Mouse (Mus musculus) megakaryocyte, embryonic 14.5 days (primary cell): ENCODE results near the gene Kif5a. TPM values are rescaled to one million over a fixed set of nuclear protein-coding genes. Genes with fewer than 3 reads are reported as not detected.

Experiments used
- H3K27me3 ChIP-seq: replicated peaks from 2 replicates; pipeline ENCODE3; 2012; ENCODE audit warnings: inconsistent platforms
- H3K36me3 ChIP-seq: replicated peaks from 2 replicates; pipeline ENCODE3; 2012; ENCODE audit warnings: low read length, inconsistent platforms, mixed read lengths
- H3K4me1 ChIP-seq: 2 replicates; pipeline ENCODE4 v1.6.1; 2012; ENCODE audit warnings: inconsistent platforms
- H3K4me3 ChIP-seq: replicated peaks from 2 replicates; pipeline ENCODE3; 2012; ENCODE audit warnings: moderate library complexity, mild to moderate bottlenecking, inconsistent platforms
- H3K9me3 ChIP-seq: 2 replicates; pipeline ENCODE4 v1.6.1; 2012; ENCODE audit warnings: inconsistent platforms
- FLI1 ChIP-seq: IDR thresholded peaks from 2 replicates; pipeline ENCODE4 v1.6.1; 2012; ENCODE audit warnings: low read length, inconsistent platforms, mixed read lengths
- GATA1 ChIP-seq: IDR thresholded peaks from 3 replicates; pipeline ENCODE4 v1.6.1; 2012; ENCODE audit warnings: mixed read lengths, low read length, inconsistent platforms, borderline replicate concordance
- polyA plus RNA-seq: library from polyadenylated mRNA; stranded (reverse); fragments of >175 nt; gene quantifications from 2 replicates; pipeline ENCODE4 v1.2.3, GENCODE M21; 2012; ENCODE audit warnings: low replicate concordance; ENCODE audit not compliant: insufficient read depth

Gene Kif5a
- polyA plus RNA-seq, 1 experiment: 6.6 TPM

GRCm38 (mm10) chr10:127179871-127180694 is 83.1 kb downstream of the Kif5a start, which contains the start of gene Slc26a10:
Slc26a10 (minus strand) TSS chr10:127180645.
- H3K9me3 ChIP-seq: no peaks in the 10 kb centered on the region
- TF ChIP-seq FLI1 (no peak), GATA1 (no peak)
- H3K4me1 ChIP-seq: peaks cover 67% of the 10 kb centered on the region
- no peaks in the 10 kb centered on the region for H3K36me3 ChIP-seq
- H3K4me3 ChIP-seq: peak within 1 kb of the TSS; percentile 80
- H3K27me3 ChIP-seq: peaks cover 93% of the 10 kb centered on the region

DNA sequence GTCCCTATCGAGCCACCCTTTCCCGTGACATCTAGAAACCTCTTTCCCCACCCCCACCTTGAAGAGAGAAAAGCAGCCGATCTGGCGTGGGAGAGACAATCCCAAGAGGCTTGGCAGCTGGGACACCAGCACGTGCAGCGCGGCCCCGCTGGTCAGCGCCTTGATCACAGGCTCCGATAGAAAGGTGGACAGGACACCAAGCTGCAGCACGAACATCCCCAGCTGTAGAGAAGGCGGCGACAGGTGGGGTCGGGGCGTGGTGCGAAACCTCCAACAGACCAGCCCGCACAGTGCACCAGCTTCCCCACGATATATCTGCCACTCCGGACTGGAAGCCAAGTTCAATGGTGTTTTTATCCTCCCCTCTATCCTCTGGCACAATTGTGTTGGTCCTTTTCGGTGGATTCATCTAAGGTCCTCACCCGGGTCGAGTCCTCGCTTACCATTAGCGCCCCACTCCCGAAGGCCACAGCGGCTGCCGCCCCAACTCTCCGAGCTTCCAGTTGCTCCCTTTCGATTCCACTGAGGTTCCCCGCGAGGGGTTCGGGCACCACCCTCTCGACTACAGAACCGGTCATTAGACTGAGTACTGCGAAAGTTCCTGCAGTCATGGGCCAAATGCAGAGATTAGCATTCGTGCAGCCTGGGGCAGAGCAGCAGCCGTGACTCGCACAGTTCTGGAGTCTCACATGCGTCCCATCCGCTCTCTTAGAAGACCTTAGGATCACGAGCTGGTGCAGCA is 84.7 kb downstream of the Kif5a start:
- TF ChIP-seq GATA1: no peak
- H3K4me3 ChIP-seq: peak overlapping the region; percentile 92
- peaks cover 60% of the 10 kb centered on the region for H3K4me1 ChIP-seq
- peaks cover 86% of the 10 kb centered on the region for H3K27me3 ChIP-seq
- H3K9me3 ChIP-seq: no peaks in the 10 kb centered on the region
- H3K36me3 ChIP-seq: peaks cover 6% of the 10 kb centered on the region

DNA sequence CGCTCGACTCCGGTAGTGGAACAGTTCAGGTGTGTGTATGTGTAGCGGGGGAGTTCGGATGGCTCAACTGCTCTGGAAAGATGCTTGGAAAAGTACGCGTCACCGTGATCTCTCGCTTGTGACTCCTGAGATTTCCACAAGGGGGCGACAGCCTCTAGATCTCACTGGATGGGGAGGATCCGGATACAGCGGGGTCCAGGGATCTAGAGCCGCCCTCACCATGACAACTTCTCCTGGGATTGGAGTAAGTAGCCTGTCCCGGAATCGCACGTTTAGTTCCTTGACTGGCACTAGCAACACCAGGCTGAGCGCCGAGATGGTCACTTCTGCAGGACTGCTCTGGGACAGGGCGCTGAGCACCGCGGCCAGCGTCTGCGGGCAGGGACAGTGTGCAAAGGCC is 85.4 kb downstream of the Kif5a start:
- Histone ChIP-seq H3K9me3 (no peaks in the 10 kb centered on the region), H3K4me3 (peak overlapping the region; percentile 92), H3K36me3 (peaks cover 13% of the 10 kb centered on the region), H3K4me1 (peaks cover 56% of the 10 kb centered on the region), H3K27me3 (peaks cover 81% of the 10 kb centered on the region)
- TF ChIP-seq GATA1 (no peak), FLI1 (no peak)

DNA sequence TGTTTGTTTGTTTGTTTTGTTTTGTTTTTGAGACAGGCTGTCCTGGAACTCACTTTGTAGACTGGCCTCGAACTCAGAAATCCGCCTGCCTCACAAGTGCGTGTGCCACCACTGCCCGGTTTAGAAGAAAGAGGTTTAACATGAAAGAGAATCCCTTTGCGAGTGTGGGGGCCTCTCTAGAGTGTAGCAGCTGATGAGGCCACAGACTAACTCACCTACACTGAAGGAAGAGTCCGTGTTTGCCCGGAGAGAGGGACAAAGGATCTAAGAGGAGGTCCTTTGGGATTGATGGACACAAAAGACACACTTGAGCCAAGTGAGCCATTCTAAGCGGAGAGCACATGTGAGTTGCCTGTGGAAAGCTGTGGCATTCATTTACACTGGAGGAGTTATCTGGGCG is 85.9 kb downstream of the Kif5a start:
- H3K4me3 ChIP-seq: peak overlapping the region; percentile 92
- H3K9me3 ChIP-seq: no peaks in the 10 kb centered on the region
- H3K27me3 ChIP-seq: peaks cover 76% of the 10 kb centered on the region
- H3K36me3 ChIP-seq: peaks cover 16% of the 10 kb centered on the region
- H3K4me1 ChIP-seq: peaks cover 56% of the 10 kb centered on the region
- no peak for TF ChIP-seq GATA1
- no peak for TF ChIP-seq FLI1

GRCm38 (mm10) chr10:127176756-127177155 is 86.4 kb downstream of the Kif5a start:
- peaks cover 71% of the 10 kb centered on the region for H3K27me3 ChIP-seq
- H3K4me3 ChIP-seq: peak overlapping the region; percentile 81

DNA sequence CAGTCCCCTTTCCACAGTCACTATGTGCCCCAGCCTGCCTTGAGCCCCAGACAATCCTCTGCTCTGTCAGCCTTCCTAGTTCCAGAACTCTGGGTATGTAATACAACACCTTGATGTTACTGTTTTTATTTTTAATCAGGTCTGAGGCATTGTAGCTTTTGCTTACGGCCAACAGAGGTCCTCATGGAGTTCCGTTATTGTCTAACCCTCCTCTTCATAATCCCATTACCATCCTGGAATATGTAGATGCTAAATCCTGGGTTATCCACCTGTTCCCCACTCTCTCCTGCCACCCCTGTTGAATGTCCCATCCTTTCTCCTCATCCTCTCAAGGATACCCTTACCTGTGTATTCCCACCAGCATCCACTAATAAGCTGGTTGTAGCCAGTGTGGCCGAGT is 86.9 kb downstream of the Kif5a start:
- H3K27me3 ChIP-seq: peaks cover 67% of the 10 kb centered on the region
- H3K9me3 ChIP-seq: no peaks in the 10 kb centered on the region
- peaks cover 55% of the 10 kb centered on the region for H3K4me1 ChIP-seq
- TF ChIP-seq FLI1 (no peak), GATA1 (no peak)
- peaks cover 26% of the 10 kb centered on the region for H3K36me3 ChIP-seq
- no peak overlapping the region for H3K4me3 ChIP-seq

More at GRCm38 (mm10) chr10:127176756-127177155, 86.4 kb downstream of the Kif5a start:
- Histone ChIP-seq H3K9me3 (no peaks in the 10 kb centered on the region), H3K36me3 (peaks cover 20% of the 10 kb centered on the region), H3K4me1 (peaks cover 56% of the 10 kb centered on the region)
- TF ChIP-seq GATA1 (no peak), FLI1 (no peak)

Other genes with a start within 250 kb of the Kif5a start
- 19.8 and 35.4 TPM in 2 replicates for gene Tsfm, start 232.5 kb downstream of the Kif5a start, polyA plus RNA-seq
- gene Mettl1, start 221.9 kb downstream of the Kif5a start, polyA plus RNA-seq: 1.9 and 12.1 TPM in 2 replicates
- 0.08 TPM in 1 of 2 replicates, not detected in the other for gene Eef1akmt3, start 221.8 kb downstream of the Kif5a start, polyA plus RNA-seq
- 0.15 TPM in 1 of 2 replicates, not detected in the other for gene Cyp27b1, start 215.1 kb downstream of the Kif5a start, polyA plus RNA-seq
- 1.3 and 3.3 TPM in 2 replicates for gene March9, start 203.2 kb downstream of the Kif5a start, polyA plus RNA-seq
- 288 and 833 TPM in 2 replicates for gene Cdk4, start 199.8 kb downstream of the Kif5a start, polyA plus RNA-seq
- gene Tspan31, start 193.1 kb downstream of the Kif5a start, polyA plus RNA-seq: 4.8 and 51.5 TPM in 2 replicates
- 26.5 and 79.5 TPM in 2 replicates for gene Agap2, start 188.1 kb downstream of the Kif5a start, polyA plus RNA-seq
- 140 and 267 TPM in 2 replicates for gene Os9, start 142.2 kb downstream of the Kif5a start, polyA plus RNA-seq
- gene B4galnt1, start 98.1 kb downstream of the Kif5a start, polyA plus RNA-seq: 71.2 and 76.1 TPM in 2 replicates
- 0.23 and 0.76 TPM in 2 replicates for gene Slc26a10, start 82.7 kb downstream of the Kif5a start, polyA plus RNA-seq
- not detected in 2 replicates for gene Arhgef25, start 73.3 kb downstream of the Kif5a start, polyA plus RNA-seq
- 51.0 and 171 TPM in 2 replicates for gene Dtx3, start 67.6 kb downstream of the Kif5a start, polyA plus RNA-seq
- gene Pip4k2c, start 51.8 kb downstream of the Kif5a start, polyA plus RNA-seq: 10.4 and 19.6 TPM in 2 replicates
- 176 and 219 TPM in 2 replicates for gene Dctn2, start 3.0 kb upstream of the Kif5a start, polyA plus RNA-seq
- gene Mbd6, start 25.7 kb upstream of the Kif5a start, polyA plus RNA-seq: 245 and 640 TPM in 2 replicates
- 26.0 and 101 TPM in 2 replicates for gene Mars, start 48.4 kb upstream of the Kif5a start, polyA plus RNA-seq
- 6.1 and 10.4 TPM in 2 replicates for gene Arhgap9, start 58.6 kb upstream of the Kif5a start, polyA plus RNA-seq
- gene Gli1, start 78.6 kb upstream of the Kif5a start, polyA plus RNA-seq: 0.02 TPM in 1 of 2 replicates, not detected in the other
- not detected in 2 replicates for gene Inhbe, start 91.1 kb upstream of the Kif5a start, polyA plus RNA-seq
- not detected in 2 replicates for gene Inhbc, start 107.1 kb upstream of the Kif5a start, polyA plus RNA-seq
- 139 and 346 TPM in 2 replicates for gene R3hdm2, start 117.0 kb upstream of the Kif5a start, polyA plus RNA-seq
- 3.9 TPM in 1 of 2 replicates, not detected in the other for gene Stac3, start 238.3 kb upstream of the Kif5a start, polyA plus RNA-seq